Mouse (Mus musculus): ENCODE measurements around the gene Ube2n.

Ube2n gene

DNA sequence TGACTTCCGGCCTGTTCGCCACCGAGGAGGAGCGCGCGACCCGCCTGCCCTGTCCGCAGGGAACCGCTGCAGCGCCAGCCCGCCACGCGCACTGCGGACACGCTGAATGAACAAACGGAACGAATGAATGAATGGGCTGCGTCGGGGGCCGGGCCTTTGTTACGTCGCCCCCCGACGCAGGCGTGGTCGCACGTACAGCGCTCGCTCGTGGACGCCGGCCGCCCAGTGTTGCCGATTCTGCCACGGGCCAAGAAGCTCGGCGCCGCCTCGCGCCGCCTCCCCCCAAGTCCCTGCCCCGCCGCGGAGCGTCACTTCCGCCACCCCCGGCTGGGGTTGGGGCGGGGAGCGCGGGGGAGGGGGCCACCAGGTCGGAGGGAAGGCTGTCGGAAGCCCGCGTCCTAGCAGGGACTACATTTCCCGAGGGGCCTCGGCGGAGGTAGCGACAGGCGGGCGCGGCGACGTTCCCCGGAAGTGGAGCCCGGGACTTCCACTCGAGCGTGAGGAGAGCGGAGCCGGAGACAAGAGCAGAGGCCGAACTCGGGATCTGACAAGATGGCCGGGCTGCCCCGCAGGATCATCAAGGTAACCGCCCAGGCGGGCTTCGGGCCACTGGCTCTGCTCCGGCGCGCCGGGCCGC is at the start of gene Ube2n:
Gene Ube2n (plus strand): TSS at position 490 of the 637 bp plus-strand sequence.
- in situ Hi-C loops (cut with MboI; ENCODE audit: low pct_unique_long_range_greater_than_20kb in 1 of 2, low sequenced_read_pairs in 2 of 2, unreplicated experiment in 1 of 2), result no loop called here

DNA sequence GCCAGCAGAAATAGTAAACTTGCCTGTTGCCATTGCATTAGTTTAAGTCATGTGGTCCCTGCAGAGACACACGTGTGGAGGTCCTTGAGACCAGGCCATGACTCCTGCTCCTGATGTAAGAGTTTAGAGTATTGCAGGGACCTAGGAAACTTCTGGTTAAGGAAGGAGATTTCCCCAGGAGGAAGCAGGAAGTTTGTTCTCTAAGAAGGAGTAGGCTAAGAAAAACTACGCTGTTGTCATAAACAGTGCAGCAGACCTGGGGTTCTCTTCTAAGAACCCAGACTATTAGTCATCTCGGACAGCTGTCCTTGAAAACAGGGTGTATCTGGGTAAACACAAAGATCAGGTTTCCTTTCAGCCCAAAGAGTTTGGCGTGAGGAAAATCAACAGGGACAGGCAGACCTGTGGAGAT is 49.5 kb upstream of the Ube2n start:
- in situ Hi-C loops (cut with MboI; ENCODE audit: low pct_unique_long_range_greater_than_20kb in 1 of 2, low sequenced_read_pairs in 2 of 2, unreplicated experiment in 1 of 2), result no loop called here

DNA sequence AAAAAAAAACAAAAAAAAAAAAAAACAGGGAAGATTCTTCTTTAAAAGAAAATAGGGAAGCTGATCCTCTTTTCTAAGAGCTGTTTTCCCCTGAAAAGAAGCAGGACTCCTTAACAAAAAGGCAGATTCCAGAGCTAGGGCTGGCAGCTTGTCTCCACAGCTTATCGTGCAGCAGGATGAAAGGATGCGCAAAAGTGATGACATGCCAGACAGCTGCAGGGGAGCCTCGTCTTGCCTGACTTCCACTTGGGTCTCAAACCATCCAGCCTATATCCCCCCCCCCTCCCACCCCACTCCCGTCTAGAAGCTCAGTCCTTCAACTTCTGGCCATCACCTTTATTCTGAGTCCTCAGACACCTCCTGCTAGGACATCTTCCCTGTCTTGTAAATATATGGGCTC is 46.1 kb upstream of the Ube2n start:
- in situ Hi-C loops (cut with MboI; ENCODE audit: low pct_unique_long_range_greater_than_20kb in 1 of 2, low sequenced_read_pairs in 2 of 2, unreplicated experiment in 1 of 2), result no loop called here

DNA sequence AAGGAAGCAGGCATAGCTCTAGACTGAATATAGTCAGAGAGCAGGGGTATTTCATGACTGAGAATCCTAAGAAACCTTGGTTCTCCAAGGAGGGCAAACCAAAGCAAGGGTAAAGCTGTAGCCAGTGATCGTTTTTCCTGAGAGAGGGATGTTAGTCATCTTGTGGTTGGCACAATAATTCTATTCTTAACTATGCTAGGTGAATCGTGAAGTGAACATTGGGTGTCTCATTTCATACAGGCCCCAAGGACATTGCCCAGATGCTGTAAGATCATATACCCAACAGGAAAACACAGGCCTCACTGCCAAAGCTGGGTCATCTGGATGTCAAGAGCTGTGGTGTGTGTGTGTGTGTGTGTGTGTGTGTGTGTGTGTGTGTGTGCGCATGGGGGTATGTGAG is 43.8 kb upstream of the Ube2n start:
- in situ Hi-C loops (cut with MboI; ENCODE audit: low pct_unique_long_range_greater_than_20kb in 1 of 2, low sequenced_read_pairs in 2 of 2, unreplicated experiment in 1 of 2), result loop anchor here in 1 of 2 experiments (10.0 kb wide), 2 partner anchors 366 to 476 kb away; no protein-coding TSS in a partner anchor

DNA sequence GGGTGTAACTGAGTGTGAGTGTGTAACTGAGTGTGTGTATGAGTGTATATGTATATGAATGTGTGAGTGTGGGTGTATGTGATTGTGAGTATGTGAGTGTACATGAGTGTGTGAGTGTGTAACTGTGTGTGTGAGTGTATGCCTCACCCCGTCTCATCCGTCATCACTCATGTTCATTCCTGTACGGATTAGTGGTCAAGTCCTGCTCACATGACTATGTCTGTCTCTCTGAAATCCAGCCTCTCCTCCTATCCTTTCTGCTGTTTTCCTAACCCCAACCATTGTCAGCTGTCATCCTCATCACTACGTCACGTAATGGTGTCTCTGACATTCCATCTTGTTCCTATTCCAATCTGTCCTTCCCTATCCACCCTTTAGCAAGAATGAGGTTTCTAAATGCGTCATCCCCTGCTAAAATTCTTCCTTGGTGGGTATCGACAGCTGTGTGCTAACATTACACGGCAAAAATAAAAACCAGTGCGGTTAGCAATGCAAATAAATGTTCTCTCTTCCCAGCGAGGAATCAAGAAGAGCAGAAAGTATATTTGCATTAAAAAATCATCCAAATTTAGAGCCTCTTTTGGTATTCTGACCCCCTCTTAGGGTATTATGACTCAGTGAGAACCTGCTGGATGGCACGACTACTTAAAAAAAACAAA is 42.9 kb upstream of the Ube2n start:
- in situ Hi-C loops (cut with MboI; ENCODE audit: low pct_unique_long_range_greater_than_20kb in 1 of 2, low sequenced_read_pairs in 2 of 2, unreplicated experiment in 1 of 2), result loop anchor here in 1 of 2 experiments (10.0 kb wide), 2 partner anchors 367 to 477 kb away; no protein-coding TSS in a partner anchor

DNA sequence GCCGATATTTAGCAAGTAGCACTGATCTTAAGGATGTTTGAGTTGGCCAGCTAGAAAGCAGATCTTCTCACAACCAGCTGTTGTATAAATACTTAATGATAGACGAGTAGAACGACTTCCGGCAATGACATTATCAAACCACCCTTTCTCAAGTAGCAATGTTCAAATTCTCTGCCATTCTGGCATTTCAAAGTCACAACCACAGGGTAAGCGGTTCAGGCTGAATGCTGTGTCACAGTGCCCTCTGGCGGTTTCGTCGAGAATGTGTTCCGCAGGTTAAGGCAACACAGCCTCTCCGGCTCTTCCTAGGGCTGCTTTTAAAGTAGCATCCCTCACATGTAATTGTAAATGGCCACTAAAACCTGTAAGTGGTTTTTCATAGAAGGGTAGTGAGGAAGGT is 39.0 kb upstream of the Ube2n start:
- in situ Hi-C loops (cut with MboI; ENCODE audit: low pct_unique_long_range_greater_than_20kb in 1 of 2, low sequenced_read_pairs in 2 of 2, unreplicated experiment in 1 of 2), result loop anchor here in 1 of 2 experiments (10.0 kb wide), 2 partner anchors 371 to 481 kb away; no protein-coding TSS in a partner anchor

DNA sequence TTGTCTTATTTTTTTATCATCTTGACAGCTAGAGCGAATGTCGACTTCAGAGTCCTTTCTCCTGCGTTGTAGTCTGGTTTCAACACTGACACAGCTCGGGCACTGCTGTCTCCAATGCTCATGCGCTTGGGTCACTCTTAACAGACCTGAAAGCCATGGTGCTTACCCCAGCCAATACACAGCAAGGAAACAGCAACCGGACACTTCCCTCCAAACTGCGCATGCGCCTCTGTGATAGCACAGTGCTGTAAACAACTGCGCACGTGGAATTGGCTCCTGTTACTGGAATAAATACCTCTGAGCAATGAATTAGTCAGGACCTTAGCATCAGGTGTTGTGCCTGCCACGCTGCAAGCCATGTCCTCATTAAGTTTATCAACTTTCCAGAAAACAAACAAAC is 37.4 kb upstream of the Ube2n start:
- in situ Hi-C loops (cut with MboI; ENCODE audit: low pct_unique_long_range_greater_than_20kb in 1 of 2, low sequenced_read_pairs in 2 of 2, unreplicated experiment in 1 of 2), result loop anchor here in 1 of 2 experiments (10.0 kb wide), 2 partner anchors 373 to 483 kb away; no protein-coding TSS in a partner anchor

DNA sequence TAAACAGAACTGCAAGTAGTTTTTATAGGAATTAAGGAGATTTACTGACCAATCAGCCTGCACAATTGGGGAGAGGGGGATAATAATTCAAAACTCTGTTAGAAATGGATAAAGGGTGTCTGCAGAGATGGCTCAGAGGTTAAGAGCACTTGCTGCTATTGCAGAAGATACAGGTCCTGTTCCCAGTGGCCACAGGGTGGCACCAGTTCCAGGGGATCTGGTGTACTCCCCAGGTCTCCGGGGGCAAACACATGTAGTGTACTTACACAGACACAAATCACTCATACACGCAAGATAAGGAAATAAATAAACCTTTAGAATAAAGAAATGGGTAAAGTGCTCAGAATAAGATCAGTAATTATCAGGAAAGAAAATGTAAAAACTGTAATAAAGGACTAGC is 25.3 kb upstream of the Ube2n start:
- in situ Hi-C loops (cut with MboI; ENCODE audit: low pct_unique_long_range_greater_than_20kb in 1 of 2, low sequenced_read_pairs in 2 of 2, unreplicated experiment in 1 of 2), result no loop called here

DNA sequence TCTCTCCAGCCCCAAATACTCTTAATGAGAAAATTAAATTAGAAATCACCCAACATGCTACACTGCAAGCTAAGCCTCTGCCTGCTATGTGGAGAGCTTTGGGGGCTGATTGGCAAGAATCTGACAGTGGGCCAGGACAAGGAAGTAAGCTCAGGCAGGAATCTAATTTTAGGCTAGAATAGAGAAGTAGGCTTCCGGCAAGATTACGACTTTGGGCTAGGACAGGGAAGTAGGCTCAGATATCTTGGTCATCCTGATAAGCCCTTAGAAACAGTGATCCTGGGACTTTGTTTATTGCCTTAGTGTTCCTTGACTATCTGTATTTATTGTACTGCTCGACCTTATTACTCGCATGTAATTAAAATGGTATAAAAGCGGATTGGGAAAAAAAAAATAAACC is 20.7 kb upstream of the Ube2n start:
- in situ Hi-C loops (cut with MboI; ENCODE audit: low pct_unique_long_range_greater_than_20kb in 1 of 2, low sequenced_read_pairs in 2 of 2, unreplicated experiment in 1 of 2), result no loop called here

DNA sequence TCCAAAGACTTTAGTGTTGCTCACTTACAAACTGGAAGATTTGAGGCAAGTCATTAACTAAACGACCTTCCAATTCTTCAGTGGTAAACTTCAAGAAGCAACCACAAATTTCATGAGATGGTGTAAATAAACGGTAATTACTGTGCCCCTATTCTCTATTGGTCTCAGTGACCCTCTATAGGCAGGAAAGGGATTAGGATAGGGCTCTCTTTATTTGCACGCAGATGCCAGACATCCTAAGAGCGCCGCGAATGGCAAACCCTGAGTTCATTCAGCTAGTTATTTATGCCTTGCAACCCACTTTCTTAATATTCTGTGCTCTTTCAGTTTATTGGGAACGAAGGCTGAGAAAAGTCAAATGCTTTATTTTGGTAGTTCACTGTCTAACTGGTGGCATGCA is 13.9 kb upstream of the Ube2n start:
- in situ Hi-C loops (cut with MboI; ENCODE audit: low pct_unique_long_range_greater_than_20kb in 1 of 2, low sequenced_read_pairs in 2 of 2, unreplicated experiment in 1 of 2), result no loop called here

DNA sequence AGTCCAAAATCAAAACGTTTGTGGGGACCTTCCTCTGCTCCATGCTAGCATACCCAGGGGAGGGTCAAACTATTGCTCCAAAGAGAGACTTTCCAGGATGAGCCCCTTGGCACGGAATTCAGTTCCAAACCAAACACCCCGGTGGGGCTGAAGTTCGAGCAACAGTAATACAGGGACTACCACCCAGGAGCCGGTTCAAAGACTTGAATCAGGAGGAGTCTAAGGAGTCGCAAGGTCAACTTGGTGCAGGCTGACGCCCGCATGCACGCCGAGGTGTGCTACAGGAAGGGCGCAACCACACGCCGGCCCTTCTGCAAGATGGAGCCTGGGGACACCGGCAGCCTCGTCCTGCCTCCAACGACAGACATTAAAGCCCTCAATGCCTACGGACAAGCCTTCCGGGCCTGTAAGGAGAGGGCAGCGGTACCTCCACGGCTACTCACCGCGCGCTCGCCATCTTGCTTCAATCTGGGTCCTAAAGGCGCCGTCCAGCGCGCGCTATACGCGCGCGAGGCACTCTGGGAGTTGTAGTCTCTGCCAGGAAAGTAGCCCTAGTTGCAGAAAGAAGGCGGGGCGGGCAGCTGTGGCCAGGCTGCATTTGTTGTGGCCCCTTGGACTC is 13.4 kb upstream of the Ube2n start, which contains the start of gene Mrpl42:
Gene Mrpl42 (minus strand): TSS at position 478 of the 619 bp plus-strand sequence.
- in situ Hi-C loops (cut with MboI; ENCODE audit: low pct_unique_long_range_greater_than_20kb in 1 of 2, low sequenced_read_pairs in 2 of 2, unreplicated experiment in 1 of 2), result no loop called here

GRCm38 (mm10) chr10:95503443-95504235 is 11.3 kb upstream of the Ube2n start:
- in situ Hi-C loops (cut with MboI; ENCODE audit: low pct_unique_long_range_greater_than_20kb in 1 of 2, low sequenced_read_pairs in 2 of 2, unreplicated experiment in 1 of 2), result no loop called here

DNA sequence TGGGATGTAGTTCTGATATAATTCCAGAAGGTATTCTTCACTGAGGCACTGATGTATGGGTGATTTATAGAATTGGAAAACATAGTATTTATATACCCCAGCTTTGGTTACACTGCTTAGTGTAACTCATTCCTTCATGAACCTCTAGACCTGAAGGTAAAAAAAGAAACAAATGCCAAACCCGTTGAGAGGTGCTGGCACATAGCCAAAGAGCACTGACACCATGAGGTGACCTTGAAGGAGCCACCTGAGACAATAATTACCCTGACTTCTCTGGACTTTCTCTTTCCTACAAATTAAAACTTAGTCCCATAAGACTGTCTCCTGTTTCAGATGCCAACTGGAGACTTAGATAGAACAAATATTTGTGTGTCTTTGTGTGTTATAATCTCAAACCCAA is 10.6 kb upstream of the Ube2n start:
- in situ Hi-C loops (cut with MboI; ENCODE audit: low pct_unique_long_range_greater_than_20kb in 1 of 2, low sequenced_read_pairs in 2 of 2, unreplicated experiment in 1 of 2), result no loop called here

DNA sequence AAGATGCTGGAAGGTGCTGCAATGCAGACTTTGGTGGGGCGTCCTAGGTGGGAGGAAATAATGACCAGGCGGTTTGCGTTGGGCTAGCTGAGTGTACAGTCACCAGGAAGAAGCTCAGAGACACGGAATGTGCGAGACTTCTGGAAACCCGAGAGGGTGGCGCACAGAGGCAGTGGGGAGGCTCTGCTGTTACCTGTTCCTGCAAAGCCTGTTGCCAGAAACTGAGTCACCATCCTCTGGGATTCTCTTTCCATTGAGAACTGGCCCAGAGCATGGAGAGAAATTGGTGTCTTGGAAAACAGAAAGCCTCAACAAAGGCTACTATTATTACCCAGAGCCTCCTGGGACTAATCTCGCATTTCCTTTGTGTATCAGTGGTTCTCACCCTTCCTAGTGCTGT is 6.8 kb upstream of the Ube2n start:
- in situ Hi-C loops (cut with MboI; ENCODE audit: low pct_unique_long_range_greater_than_20kb in 1 of 2, low sequenced_read_pairs in 2 of 2, unreplicated experiment in 1 of 2), result no loop called here

DNA sequence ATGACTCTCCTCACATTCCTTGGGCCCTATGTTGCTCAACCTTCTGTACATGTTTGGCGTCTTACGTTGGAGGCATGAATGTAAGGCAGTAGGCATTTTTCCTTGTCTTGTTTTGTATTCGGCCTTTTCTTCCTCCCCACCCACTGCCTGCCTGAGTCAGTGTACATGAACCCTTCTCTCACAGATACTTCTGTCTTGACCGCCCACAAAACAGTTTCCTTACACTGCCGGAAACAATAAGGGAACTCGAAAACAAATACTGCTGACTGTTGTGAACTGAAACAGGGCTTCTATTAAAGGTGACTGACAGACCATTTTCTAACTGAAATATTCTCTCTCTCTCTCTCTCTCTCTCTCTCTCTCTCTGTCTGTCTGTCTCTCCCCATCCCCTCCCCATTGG is 6.2 kb upstream of the Ube2n start:
- in situ Hi-C loops (cut with MboI; ENCODE audit: low pct_unique_long_range_greater_than_20kb in 1 of 2, low sequenced_read_pairs in 2 of 2, unreplicated experiment in 1 of 2), result no loop called here

DNA sequence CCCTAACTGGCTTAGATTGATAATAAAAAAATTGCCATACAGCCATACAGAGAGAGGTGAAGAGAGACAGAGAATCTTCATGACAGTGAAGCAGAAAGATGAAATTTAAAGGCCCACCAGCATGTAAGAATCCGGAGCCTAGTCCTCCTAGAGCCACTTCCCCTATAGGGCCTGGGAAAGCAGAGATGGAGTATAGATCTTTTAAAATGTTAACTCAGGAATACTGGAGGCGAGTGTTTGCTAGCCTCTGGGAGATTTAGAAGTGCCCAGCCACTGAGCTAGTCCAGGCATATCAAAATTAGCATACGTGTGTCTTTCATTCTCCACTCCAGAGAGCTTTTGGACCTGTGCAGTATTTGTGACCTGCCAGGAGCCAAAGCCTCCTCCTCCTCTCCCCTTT is 5.7 kb upstream of the Ube2n start:
- in situ Hi-C loops (cut with MboI; ENCODE audit: low pct_unique_long_range_greater_than_20kb in 1 of 2, low sequenced_read_pairs in 2 of 2, unreplicated experiment in 1 of 2), result no loop called here

DNA sequence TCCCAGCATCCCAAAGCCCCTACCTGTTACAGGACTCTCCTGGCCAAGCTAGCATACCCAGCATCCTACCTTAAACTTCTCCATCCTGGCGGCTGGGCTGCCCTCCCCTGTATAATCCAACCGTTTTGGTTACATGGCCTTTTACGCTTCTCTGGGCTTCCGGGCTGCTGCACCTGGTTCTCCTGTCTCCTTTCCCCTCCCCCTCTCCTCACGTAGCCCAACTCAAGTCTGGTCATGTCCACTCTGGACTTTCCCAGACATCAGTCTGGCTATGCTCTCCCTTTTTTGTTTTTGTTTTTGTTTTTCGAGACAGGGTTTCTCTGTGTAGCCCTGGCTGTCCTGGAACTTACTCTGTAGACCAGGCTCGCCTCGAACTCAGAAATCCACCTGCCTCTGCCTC is 2.3 kb upstream of the Ube2n start:
- in situ Hi-C loops (cut with MboI; ENCODE audit: low pct_unique_long_range_greater_than_20kb in 1 of 2, low sequenced_read_pairs in 2 of 2, unreplicated experiment in 1 of 2), result no loop called here

- in situ Hi-C loops (cut with MboI; ENCODE audit: low pct_unique_long_range_greater_than_20kb in 1 of 2, low sequenced_read_pairs in 2 of 2, unreplicated experiment in 1 of 2), result no loop called here
Observed at GRCm38 (mm10) chr10:95513768-95514556, 983 bp upstream of the Ube2n start.
